Mouse (Mus musculus): Measurements from ENCODE around the gene Il6ra. TPM values are rescaled to one million over a fixed set of nuclear protein-coding genes. Genes with fewer than 3 reads are reported as not detected.

Gene Il6ra
- polyA plus RNA-seq (2016; fragmentation: Nextera tagmentation; extraction: Ambion mirVana), result 0.39 and 0.52 TPM in 2 replicates

DNA sequence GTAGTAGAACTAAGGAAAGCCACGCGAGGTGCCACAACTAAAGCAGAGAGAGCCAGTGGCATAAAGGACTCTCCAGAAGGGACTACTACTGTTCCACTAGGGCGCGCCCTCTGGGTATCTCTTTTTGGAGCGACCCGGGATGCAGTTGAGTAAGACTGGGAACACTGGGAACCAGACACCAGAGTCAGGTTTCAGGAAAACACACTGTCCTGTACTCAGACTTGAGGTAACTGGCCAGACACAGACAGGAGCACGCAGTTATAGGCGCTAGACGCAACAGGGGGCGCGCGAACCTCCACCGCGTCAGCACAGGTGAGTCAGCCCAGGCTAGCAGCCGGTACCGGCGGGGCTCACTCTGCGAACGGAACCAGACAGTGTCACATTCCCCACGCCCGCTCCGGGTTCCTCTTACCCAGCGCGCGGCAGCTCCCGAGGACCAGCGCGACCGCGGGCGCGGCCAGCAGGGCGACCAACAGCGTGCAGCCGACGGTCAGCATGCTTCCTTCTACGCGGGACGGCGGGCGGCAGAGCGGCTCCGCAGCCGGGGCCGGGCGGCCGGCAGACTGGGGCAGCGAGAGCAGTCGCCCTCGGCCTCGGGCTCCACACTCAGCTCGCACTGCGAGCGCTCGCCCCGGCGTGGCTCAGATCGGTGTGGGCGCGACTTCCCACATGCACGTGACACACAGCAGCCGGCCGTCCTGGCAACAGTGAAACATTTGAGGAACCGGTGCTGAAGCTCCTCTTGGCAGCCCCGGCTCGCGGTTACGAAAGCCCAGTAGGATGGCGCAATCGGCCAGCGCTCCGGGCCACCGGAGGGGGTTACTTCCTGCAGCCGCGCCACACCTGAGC is at the start of gene Il6ra:
TSS of gene Il6ra (minus strand) at position 654 of the 849 bp plus-strand sequence.
- peak within 1 kb of the TSS; percentile 39; the same call in 1 of the 2 replicates for H3K27ac ChIP-seq (replicated peaks)
- under 1% methylated on average over 75 of the region's 75 CpGs for WGBS

DNA sequence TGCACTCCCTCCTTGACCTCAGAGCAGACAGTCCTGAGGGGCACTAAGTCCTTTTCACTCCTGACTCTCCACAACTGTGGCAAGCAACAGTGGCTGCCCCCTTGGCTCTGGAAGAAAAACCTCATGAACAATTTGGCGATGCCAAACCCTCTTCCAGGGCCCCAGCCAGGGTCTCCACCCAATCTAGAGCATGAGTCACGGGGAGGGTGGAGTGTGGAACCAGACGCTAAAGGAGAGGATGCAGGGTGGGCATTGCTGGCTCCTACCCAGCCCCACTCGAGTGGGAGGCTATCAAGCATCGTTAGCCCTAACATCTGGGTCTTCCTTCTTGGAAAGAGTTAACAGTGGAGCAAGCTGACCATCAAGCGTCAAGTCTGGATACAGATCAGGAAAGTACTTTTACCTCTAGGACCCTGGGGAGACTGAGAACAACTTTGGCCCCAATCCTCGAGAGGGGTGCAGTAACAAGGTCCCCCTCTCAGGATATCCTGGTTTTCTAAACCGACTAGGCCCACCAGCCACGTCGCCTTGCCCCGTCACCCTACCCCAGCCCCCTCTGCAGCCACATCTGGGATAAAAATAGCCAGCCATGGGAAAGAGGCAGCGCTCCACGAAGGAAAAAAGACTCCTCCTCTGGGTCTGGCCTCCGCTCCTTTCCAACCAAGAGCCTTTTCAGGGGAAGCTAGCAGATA is 49.2 kb upstream of the Il6ra start:
- H3K9me3 ChIP-seq (replicated peaks), result no peaks in the 10 kb centered on the region
- peaks cover 42% of the 10 kb centered on the region for H3K36me3 ChIP-seq
- no peak for DNase-seq (ENCODE audit: low spot score)
- H3K4me3 ChIP-seq, result peak overlapping the region; percentile 80
- 16% methylated on average over 14 of the region's 14 CpGs for WGBS
- peak overlapping the region; percentile 94 for H3K27ac ChIP-seq (replicated peaks)
- peaks cover 62% of the 10 kb centered on the region for H3K4me1 ChIP-seq
- H3K27me3 ChIP-seq (ENCODE audit: low read depth, poor library complexity, severe bottlenecking), result no peaks in the 10 kb centered on the region

More for the DNA sequence above, at the start of gene Il6ra:
- peaks cover 23% of the 10 kb centered on the region for H3K4me1 ChIP-seq
- peak within 1 kb of the TSS; percentile 60 for H3K4me3 ChIP-seq
- peaks cover 57% of the 10 kb centered on the region for H3K27me3 ChIP-seq (ENCODE audit: low read depth, poor library complexity, severe bottlenecking)
- no peaks in the 10 kb centered on the region for H3K36me3 ChIP-seq
- DNase-seq (ENCODE audit: low spot score), result peak; percentile 72
- H3K9me3 ChIP-seq (replicated peaks), result no peaks in the 10 kb centered on the region

DNA sequence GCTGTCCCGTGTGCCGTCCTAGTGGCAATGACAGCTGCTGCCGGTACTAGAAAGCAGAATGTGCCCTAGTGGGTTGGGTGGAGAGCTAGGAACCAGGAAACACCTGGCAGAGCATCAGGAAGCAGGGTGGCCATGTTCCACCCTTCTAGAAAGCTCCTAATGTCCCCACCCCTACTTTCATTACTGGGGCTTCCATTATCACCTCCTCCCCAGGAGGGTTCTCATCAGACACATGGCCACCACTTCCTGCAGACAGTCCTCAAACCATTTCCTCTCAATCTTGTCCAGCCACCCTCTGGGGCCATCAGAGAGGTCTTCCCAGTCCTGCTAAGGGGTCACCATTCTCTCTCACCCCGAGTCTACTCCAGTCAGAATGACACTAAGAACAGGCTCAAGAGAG is 48.4 kb upstream of the Il6ra start:
- no peaks in the 10 kb centered on the region for H3K9me3 ChIP-seq (replicated peaks)
- DNase-seq (ENCODE audit: low spot score), result no peak
- peak overlapping the region; percentile 80 for H3K4me3 ChIP-seq
- 0 out of 2 replicates have a peak overlapping the region, but pooled peaks have one; percentile 83 for H3K27ac ChIP-seq (replicated peaks)
- H3K27me3 ChIP-seq (ENCODE audit: low read depth, poor library complexity, severe bottlenecking), result no peaks in the 10 kb centered on the region
- peaks cover 62% of the 10 kb centered on the region for H3K4me1 ChIP-seq
- peaks cover 50% of the 10 kb centered on the region for H3K36me3 ChIP-seq
- 61% methylated on average over 4 of the region's 4 CpGs for WGBS

DNA sequence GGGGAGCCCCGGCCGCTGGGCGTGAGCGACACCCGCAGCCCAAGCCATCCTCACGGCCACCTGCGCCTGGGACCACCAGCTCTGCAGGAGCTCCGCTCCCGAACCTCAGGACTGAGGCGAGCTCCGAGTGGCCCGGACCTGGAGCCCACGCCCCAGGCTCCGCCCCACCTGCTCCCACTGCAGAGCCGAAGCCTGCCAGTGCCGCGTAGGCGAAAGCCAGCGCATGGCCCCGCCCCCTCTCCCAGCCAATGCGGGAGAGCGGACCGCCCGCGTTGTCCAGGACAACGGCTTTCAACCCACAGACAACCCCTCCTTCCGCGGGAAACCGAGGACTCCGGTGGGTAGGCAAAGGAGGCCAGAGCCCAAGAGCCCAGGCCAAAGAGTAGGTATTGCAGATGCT is 47.5 kb upstream of the Il6ra start:
- Histone ChIP-seq H3K36me3 (peaks cover 51% of the 10 kb centered on the region), H3K27me3 (ENCODE audit: low read depth, poor library complexity, severe bottlenecking) (no peaks in the 10 kb centered on the region), H3K4me1 (peaks cover 62% of the 10 kb centered on the region), H3K4me3 (peak overlapping the region; percentile 80), H3K9me3 (replicated peaks) (no peaks in the 10 kb centered on the region), H3K27ac (replicated peaks) (peak overlapping the region; percentile 83)
- peak; percentile 92 for DNase-seq (ENCODE audit: low spot score)
- WGBS, result 0% methylated on average over 30 of the region's 30 CpGs

DNA sequence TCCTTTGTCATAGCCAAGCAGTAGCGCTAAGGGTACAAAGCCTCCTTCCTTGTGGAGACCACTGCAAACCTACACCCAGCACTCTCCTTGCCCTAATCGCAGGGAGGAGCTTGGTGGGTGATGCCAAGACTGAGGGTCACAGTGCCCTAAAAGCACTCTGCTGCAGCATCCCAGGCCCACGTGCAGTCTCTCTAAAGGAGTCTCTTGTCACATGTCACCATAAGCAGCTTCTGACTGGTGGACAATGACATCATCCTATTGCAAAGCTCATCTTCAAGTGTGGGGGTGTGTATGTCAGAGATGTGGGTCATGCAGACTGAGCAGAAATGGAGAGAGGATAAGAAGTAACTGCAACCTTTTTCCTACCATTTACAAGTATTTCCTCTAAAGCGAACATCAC is 46.4 kb upstream of the Il6ra start:
- Histone ChIP-seq H3K27ac (replicated peaks) (no peak overlapping the region), H3K4me1 (peaks cover 52% of the 10 kb centered on the region), H3K4me3 (peak overlapping the region; percentile 80; the same call in 1 of the 2 replicates), H3K9me3 (replicated peaks) (no peaks in the 10 kb centered on the region), H3K36me3 (peaks cover 54% of the 10 kb centered on the region), H3K27me3 (ENCODE audit: low read depth, poor library complexity, severe bottlenecking) (no peaks in the 10 kb centered on the region)
- WGBS, result 76% methylated on average over 4 of the region's 4 CpGs
- no peak for DNase-seq (ENCODE audit: low spot score)

DNA sequence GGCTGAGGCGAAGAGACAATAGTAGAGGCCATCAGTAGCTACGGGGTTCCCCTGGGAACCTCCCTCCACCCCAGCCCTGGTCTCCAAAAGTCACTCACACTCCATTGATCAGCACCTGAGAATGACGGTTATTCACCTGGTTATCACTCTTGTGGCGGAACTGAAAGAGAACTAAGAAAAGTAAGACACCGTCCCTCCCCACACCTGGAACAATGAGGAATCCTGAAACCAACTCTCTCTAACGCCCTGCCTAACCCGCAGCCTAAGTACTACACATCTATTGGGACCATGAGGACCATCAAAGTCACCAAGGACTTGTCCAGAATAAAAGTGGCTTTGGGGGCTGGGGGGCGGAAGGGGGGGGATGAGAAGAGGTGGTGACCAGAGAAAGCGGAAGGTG is 44.9 kb upstream of the Il6ra start:
- WGBS, result 97% methylated on average over 9 of the region's 9 CpGs
- H3K4me3 ChIP-seq, result no peak overlapping the region
- H3K9me3 ChIP-seq (replicated peaks), result no peaks in the 10 kb centered on the region
- peaks cover 40% of the 10 kb centered on the region for H3K4me1 ChIP-seq
- no peak overlapping the region for H3K27ac ChIP-seq (replicated peaks)
- peaks cover 70% of the 10 kb centered on the region for H3K36me3 ChIP-seq
- DNase-seq (ENCODE audit: low spot score), result no peak
- no peaks in the 10 kb centered on the region for H3K27me3 ChIP-seq (ENCODE audit: low read depth, poor library complexity, severe bottlenecking)

DNA sequence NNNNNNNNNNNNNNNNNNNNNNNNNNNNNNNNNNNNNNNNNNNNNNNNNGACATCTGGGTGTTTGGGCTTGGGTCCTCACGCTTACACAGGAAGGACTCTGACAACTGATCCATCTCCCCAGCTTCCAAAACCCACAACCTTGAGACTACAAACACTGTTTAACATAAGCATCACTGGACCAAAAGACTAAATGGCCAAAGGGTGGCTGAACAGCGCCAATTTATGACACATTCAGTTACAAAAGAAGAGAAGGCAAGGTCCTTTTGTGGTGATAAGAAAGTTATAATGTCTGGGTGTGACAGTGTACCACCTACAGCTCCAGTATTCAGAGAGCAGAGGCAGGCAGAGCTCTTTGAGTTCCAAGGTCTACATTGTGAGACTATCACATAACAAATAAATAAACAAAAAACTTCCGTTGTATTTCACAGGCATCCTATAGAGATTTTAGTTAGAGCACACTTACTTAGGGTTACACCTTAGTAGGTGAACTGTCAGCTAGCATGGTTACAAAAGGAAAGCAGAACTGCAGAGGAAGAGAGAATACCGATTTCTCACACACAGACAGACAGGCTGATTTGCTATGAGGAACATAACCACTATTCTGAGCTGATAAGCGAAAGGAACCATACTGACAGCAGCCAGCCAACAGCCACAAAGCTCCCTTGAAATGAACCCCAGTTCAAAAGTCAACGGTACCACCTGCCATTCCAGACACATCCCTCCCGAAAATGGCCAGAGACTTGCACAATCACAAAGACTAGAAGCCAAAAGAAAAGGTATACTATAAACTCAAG is 43.4 kb upstream of the Il6ra start:
- no peaks in the 10 kb centered on the region for H3K27me3 ChIP-seq (ENCODE audit: low read depth, poor library complexity, severe bottlenecking)
- H3K9me3 ChIP-seq (replicated peaks), result no peaks in the 10 kb centered on the region
- H3K4me1 ChIP-seq, result peaks cover 25% of the 10 kb centered on the region
- peaks cover 85% of the 10 kb centered on the region for H3K36me3 ChIP-seq
- whole genome bisulfite sequencing, result 94% methylated on average over 7 of the region's 7 CpGs
- H3K27ac ChIP-seq (replicated peaks), result no peak overlapping the region
- no peak overlapping the region for H3K4me3 ChIP-seq
- DNase-seq (ENCODE audit: low spot score), result no peak

DNA sequence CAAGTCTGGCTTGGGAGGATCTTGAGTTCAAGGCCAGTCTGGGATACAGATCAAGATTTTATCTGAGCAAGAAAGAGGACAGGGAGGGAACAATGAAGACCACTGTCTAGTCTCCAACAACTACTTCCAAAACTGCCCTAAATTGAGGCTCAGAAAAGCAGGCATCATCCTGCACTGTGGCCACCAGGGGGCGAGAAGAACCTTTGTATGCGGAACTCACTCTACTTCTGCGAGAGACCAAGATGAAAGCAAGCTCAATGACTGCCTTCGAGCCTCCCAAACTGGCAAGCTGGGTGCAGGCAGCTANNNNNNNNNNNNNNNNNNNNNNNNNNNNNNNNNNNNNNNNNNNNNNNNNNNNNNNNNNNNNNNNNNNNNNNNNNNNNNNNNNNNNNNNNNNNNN is 40.4 kb upstream of the Il6ra start:
- WGBS, result 6% methylated on average over 4 of the region's 4 CpGs
- H3K9me3 ChIP-seq (replicated peaks), result no peaks in the 10 kb centered on the region
- DNase-seq (ENCODE audit: low spot score), result peak; percentile 78
- no peak overlapping the region for H3K27ac ChIP-seq (replicated peaks)
- peaks cover 100% of the 10 kb centered on the region for H3K36me3 ChIP-seq
- no peaks in the 10 kb centered on the region for H3K27me3 ChIP-seq (ENCODE audit: low read depth, poor library complexity, severe bottlenecking)
- H3K4me1 ChIP-seq, result no peaks in the 10 kb centered on the region
- no peak overlapping the region for H3K4me3 ChIP-seq

DNA sequence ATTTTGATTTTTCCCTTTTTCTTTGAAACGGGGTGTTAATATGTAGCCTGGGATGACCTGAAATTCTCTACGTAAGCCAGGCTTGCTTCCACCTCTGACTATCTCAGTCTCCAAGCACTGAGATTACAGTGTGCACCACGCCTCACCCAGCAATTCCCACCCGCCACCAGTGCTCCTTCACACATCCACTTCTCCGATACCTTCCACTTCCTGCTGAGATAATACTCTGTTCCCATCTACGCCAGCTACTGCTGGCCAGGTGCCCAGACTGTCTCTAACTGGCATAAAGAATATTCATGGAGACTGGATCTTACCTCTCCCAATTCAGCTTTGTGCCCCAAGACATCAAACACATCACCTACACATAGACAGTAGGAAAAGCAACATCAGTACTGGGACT is 35.7 kb upstream of the Il6ra start:
- H3K36me3 ChIP-seq, result peaks cover 100% of the 10 kb centered on the region
- H3K4me3 ChIP-seq, result no peak overlapping the region
- no peak overlapping the region for H3K27ac ChIP-seq (replicated peaks)
- no peaks in the 10 kb centered on the region for H3K9me3 ChIP-seq (replicated peaks)
- H3K27me3 ChIP-seq (ENCODE audit: low read depth, poor library complexity, severe bottlenecking), result no peaks in the 10 kb centered on the region
- no peak for DNase-seq (ENCODE audit: low spot score)
- 96% methylated on average over 6 of the region's 6 CpGs for WGBS
- H3K4me1 ChIP-seq, result no peaks in the 10 kb centered on the region

DNA sequence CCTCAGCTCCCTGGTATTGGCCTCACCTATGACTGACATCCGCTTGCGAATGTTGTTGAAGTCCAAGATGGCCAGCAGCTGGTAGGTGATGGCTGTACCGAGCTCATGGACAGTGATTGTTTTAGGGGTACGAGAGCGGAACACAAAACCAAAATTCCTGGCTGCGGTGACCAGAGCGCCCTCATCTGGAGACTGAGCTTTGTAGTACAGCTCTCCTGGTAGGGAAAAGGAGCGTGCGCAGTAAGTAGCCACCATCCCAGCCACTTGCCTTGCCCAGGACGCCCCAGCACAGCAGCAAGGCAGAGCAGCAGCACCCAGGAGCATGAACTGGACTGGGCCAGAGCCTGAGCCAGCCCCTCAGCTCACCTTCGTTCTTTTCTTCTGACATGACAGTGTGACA is 35.0 kb upstream of the Il6ra start:
- H3K36me3 ChIP-seq, result peaks cover 100% of the 10 kb centered on the region
- no peak for DNase-seq (ENCODE audit: low spot score)
- 90% methylated on average over 11 of the region's 11 CpGs for WGBS

DNA sequence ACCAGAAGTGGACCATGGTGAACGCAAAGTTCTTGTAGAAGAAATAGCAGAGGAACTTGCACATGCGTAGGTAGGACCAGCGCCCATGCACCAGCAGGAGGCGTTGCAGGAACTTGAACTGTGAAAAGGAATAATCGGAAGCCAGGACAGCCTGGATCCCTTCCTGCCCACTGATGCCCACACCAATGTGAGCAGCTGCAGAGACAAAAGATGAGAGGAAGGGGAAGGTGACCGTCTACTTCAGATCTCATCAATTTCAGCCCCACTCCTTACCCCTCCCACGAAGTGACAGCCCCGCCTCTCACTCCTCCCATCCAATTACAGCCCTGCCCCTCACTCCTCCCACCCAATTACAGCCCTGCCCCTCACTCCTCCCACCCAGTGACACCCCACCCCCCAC is 32.0 kb upstream of the Il6ra start:
- Histone ChIP-seq H3K4me3 (no peak overlapping the region), H3K27ac (replicated peaks) (no peak overlapping the region), H3K27me3 (ENCODE audit: low read depth, poor library complexity, severe bottlenecking) (no peaks in the 10 kb centered on the region), H3K36me3 (peaks cover 100% of the 10 kb centered on the region), H3K9me3 (replicated peaks) (no peaks in the 10 kb centered on the region), H3K4me1 (no peaks in the 10 kb centered on the region)
- WGBS, result 83% methylated on average over 8 of the region's 8 CpGs
- no peak for DNase-seq (ENCODE audit: low spot score)

More for the DNA sequence above, 35.0 kb upstream of the Il6ra start:
- Histone ChIP-seq H3K4me1 (no peaks in the 10 kb centered on the region), H3K27me3 (ENCODE audit: low read depth, poor library complexity, severe bottlenecking) (no peaks in the 10 kb centered on the region), H3K4me3 (no peak overlapping the region), H3K9me3 (replicated peaks) (no peaks in the 10 kb centered on the region), H3K27ac (replicated peaks) (no peak overlapping the region)

DNA sequence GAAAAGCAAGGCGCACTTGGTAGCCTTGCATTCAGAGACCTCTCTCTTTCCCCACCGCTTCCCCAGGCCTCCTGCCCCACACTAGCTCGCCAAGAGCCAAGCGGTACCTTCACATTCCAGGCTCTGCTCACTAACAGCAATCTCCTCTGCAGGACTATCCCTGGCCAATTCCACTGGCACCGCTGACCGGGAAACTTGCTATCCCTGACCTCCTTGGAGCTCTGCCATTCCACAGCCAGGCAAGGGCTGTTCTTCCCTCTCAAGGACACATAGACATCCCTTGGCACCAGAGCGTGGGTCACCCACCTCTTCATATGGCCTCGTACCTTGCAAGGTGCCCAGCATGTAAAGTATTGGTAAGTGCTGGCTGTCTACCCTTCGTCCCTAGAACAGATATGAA is 29.9 kb upstream of the Il6ra start:
- Histone ChIP-seq H3K27me3 (ENCODE audit: low read depth, poor library complexity, severe bottlenecking) (no peaks in the 10 kb centered on the region), H3K27ac (replicated peaks) (no peak overlapping the region), H3K4me1 (no peaks in the 10 kb centered on the region), H3K36me3 (peaks cover 97% of the 10 kb centered on the region), H3K9me3 (replicated peaks) (no peaks in the 10 kb centered on the region), H3K4me3 (no peak overlapping the region)
- DNase-seq (ENCODE audit: low spot score), result no peak
- 92% methylated on average over 9 of the region's 9 CpGs for WGBS
